Mouse (Mus musculus) small intestine, adult 2 months (tissue): Measurements from ENCODE around the gene Pafah1b1. TPM values are rescaled to one million over a fixed set of nuclear protein-coding genes. Genes with fewer than 3 reads are reported as not detected.

Source experiments
- H3K27ac ChIP-seq: fragments of 200-500 bp; 2 replicates; pipeline ENCODE4 v1.5.1; 2012; ENCODE audit warnings: low read depth, low read length, control low read depth, inconsistent platforms; ENCODE audit not compliant: insufficient read depth
- H3K27me3 ChIP-seq: fragments of 200-500 bp; 2 replicates; pipeline ENCODE4 v1.6.1; 2012; ENCODE audit warnings: mild to moderate bottlenecking, moderate library complexity, low read length, inconsistent platforms; ENCODE audit not compliant: control insufficient read depth, insufficient read depth
- H3K36me3 ChIP-seq: fragments of 200-500 bp; 2 replicates; pipeline ENCODE4 v1.6.1; 2012; ENCODE audit warnings: mild to moderate bottlenecking, low read length, control low read depth, inconsistent platforms; ENCODE audit not compliant: control insufficient read depth, insufficient read depth
- H3K4me1 ChIP-seq: fragments of 200-500 bp; 2 replicates; pipeline ENCODE4 v1.6.1; 2012; ENCODE audit warnings: low read length, inconsistent platforms, mixed read lengths; ENCODE audit not compliant: control insufficient read depth, insufficient read depth, insufficient read length
- H3K4me3 ChIP-seq: fragments of 200-500 bp; 2 replicates; pipeline ENCODE4 v1.5.1; 2012; ENCODE audit warnings: low read depth, mild to moderate bottlenecking, control low read depth, inconsistent platforms, low read length, moderate library complexity
- CTCF ChIP-seq: fragments of 200-500 bp; IDR thresholded peaks from 2 replicates; pipeline ENCODE4 v1.5.1; 2012; ENCODE audit warnings: low read depth, mild to moderate bottlenecking, control low read depth, inconsistent platforms, low read length, moderate library complexity, mixed read lengths; ENCODE audit not compliant: insufficient replicate concordance, insufficient read length; ENCODE audit errors: extremely low read depth
- POLR2A ChIP-seq: fragments of 200-500 bp; IDR thresholded peaks from 2 replicates; pipeline ENCODE4 v1.6.1; 2012; ENCODE audit warnings: low read depth, mild to moderate bottlenecking, control low read depth, inconsistent platforms, low read length, moderate library complexity
- WGBS: fragments of 180-500 bp; shearing (Covaris S2); methylation state at CpG from one replicate; pipeline ENCODE4 v1.1.7; 2018; 5-methylcytosine and 5-hydroxymethylcytosine counted together
- polyA plus RNA-seq: library from polyadenylated mRNA; depleted of rRNA; stranded (reverse); fragments of >200 nt; gene quantifications from 2 replicates; pipeline ENCODE4 v1.2.3, GENCODE M21; 2012

Gene Pafah1b1
- polyA plus RNA-seq, 1 experiment, result 9.6 TPM

DNA sequence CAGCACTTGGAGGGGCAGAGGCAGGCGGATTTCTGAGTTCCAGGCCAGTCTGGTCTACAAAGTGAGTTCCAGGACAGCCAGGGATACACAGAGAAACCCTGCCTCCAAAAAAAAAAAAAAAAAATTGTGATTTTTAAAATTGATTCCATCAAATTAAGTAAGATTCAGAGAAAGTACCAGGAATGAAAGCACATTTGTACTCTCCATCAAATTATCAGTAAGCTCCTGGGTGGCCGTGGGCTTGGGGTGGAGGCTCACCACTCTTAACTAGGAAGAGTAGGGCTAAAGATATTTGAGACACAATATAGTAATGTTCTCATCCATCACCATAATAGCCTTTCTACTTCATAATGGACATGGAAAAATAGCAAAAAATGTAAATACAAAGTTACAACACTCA lies 3.3 kb downstream of the Pafah1b1 start:
- Histone ChIP-seq H3K36me3 (no peaks in the 10 kb centered on the region), H3K27ac (no peak overlapping the region), H3K4me3 (no peak overlapping the region), H3K4me1 (peaks cover 4% of the 10 kb centered on the region; the same call in 1 of the 2 replicates), H3K27me3 (no peaks in the 10 kb centered on the region)
- WGBS, result 47% methylated on average over 2 of the region's 2 CpGs
- TF ChIP-seq POLR2A (no peak), CTCF (no peak)

DNA sequence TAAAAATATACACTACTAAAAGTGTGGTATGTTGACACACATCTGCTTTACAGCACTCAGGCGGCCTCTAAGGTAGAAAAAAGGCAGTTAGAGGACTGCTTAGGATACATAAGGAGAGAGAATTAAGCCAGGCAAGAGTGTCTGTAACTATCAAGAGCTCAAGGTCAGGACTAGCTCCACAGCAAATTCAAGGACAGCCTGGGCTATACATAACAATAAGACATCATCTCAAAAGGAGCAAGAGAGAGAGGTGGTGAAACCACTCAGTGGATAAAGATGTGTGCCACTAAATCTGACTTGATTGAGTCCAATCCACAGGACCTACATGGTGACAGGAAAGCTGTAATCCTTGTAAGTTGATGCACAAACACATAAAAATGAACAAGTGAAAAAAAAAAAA lies 3.8 kb downstream of the Pafah1b1 start:
- Histone ChIP-seq H3K27ac (no peak overlapping the region), H3K27me3 (no peaks in the 10 kb centered on the region), H3K4me1 (peaks cover 4% of the 10 kb centered on the region; the same call in 1 of the 2 replicates), H3K36me3 (no peaks in the 10 kb centered on the region), H3K4me3 (no peak overlapping the region)
- 33% methylated on average over 1 of the region's 1 CpGs for WGBS
- TF ChIP-seq CTCF, result no peak

DNA sequence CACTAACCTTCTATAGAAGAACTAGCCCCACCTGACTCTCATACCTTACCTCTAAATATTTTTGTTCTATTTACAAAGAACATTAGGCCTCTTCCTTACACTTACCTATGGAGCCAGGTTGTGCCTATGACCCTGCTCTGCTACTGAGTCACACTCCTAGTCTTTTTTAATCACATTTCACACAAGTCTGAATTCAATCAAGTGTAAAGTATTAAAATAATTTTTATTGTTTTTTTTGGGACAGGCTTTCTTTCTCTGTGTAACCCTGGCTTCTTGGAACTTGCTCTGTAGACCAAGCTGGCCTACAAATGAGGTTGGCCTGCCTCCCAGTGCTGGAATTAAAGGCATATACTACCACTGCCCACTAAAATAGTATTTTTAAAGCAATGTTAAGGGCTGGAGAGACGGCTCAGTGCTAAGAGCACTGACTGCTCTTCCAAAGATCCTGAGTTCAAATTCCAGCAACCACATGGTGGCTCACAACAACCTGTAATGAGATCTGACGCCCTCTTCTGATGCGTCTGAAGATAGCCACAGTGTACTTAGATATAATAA lies 8.4 kb downstream of the Pafah1b1 start:
- H3K36me3 ChIP-seq, result 0 out of 2 replicates have a peak, but pooled peaks cover 1% of the 10 kb centered on the region
- no peak overlapping the region for H3K4me3 ChIP-seq
- H3K4me1 ChIP-seq, result peaks cover 8% of the 10 kb centered on the region
- H3K27ac ChIP-seq, result no peak overlapping the region
- WGBS, result 35% methylated on average over 3 of the region's 3 CpGs
- no peaks in the 10 kb centered on the region for H3K27me3 ChIP-seq
- TF ChIP-seq POLR2A (no peak), CTCF (no peak)

DNA sequence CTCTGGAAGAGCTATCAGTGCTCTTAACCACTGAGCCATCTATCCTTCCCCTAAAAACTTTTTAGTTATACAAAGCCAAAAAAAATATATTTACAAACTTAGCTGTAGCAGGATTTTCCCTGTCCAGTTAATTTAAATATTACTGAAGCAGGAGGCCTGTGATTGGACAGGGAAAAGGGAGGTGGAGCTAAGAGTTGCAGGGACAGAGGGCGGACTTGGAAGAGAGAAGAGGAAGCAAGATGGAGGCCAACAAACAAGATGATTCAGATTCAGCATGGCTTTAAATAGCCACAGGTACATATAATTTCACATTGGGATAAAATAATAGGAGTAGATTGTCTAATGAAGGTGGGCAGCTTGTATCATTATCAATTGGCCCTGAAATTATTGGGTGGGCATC lies 13.8 kb downstream of the Pafah1b1 start:
- H3K27ac ChIP-seq, result no peak overlapping the region
- H3K4me3 ChIP-seq, result no peak overlapping the region
- no peaks in the 10 kb centered on the region for H3K27me3 ChIP-seq
- no peak for TF ChIP-seq CTCF
- H3K36me3 ChIP-seq, result 0 out of 2 replicates have a peak, but pooled peaks cover 2% of the 10 kb centered on the region
- WGBS, result 74% methylated on average over 1 of the region's 1 CpGs
- peaks cover 6% of the 10 kb centered on the region for H3K4me1 ChIP-seq

DNA sequence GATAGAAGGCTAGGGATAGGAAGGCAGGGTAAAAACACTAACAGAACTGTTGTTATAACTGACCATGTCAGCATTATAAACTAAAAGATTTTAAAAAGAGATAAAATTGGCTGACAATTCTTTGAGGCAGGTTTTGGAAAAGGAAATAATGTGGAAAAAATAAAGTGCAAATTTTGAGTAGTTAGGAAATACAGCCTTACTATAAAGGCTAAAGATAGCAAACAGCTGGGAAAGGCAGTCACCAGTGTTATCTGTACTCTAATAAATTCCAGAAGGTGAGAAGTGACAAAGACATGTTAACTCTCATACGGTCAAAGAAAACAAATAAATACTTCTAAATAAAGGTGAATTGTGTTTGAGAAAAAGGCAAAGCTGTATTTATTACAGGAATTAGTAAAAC lies 15.7 kb downstream of the Pafah1b1 start:
- H3K4me1 ChIP-seq, result peaks cover 6% of the 10 kb centered on the region
- H3K27ac ChIP-seq, result no peak overlapping the region
- no peaks in the 10 kb centered on the region for H3K27me3 ChIP-seq
- no peak overlapping the region for H3K4me3 ChIP-seq
- TF ChIP-seq CTCF (no peak), POLR2A (no peak)
- H3K36me3 ChIP-seq, result 0 out of 2 replicates have a peak, but pooled peaks cover 2% of the 10 kb centered on the region
- 39% methylated on average over 1 of the region's 1 CpGs for WGBS

DNA sequence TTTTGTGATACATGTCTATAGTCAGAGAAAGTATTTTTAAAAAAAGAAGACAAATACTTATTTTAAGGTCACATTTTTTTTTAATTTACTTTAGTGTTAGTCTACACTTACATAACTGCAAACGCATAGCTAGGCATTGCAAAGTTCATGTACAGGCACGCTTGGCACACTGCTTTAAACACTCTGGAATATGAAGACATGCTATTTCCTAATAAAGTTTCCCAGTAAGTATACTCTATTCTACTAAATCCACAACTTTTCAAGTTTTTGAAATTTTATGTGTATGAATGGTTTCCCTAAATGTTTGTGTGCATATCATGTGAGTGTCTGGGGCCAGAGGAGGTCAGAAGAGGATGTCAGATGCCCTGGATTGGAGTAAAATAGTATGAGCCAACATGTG lies 20.4 kb downstream of the Pafah1b1 start:
- TF ChIP-seq CTCF (no peak), POLR2A (no peak)
- 79% methylated on average over 2 of the region's 2 CpGs for WGBS
- Histone ChIP-seq H3K4me1 (no peaks in the 10 kb centered on the region), H3K4me3 (no peak overlapping the region), H3K36me3 (peaks cover 2% of the 10 kb centered on the region; the same call in 1 of the 2 replicates), H3K27ac (no peak overlapping the region), H3K27me3 (no peaks in the 10 kb centered on the region)

DNA sequence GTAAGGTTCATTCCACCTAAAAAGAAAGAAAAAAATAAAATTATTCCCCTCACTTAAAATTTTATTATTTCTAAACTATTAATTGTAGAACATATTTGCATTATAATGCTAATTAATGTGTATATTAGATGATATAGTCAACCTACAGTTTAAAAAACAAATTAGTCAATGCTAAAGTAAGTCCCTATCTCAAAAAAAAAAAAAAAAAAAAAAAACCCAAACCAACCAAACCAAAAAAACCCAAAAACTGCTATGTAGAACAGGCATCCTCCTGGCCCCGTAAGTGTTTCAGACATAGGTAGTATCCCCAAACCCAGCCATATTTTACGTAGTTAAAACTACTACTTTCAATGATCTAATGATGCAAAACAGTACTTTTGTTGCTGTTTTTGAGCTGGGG lies 25.0 kb downstream of the Pafah1b1 start:
- WGBS, result 96% methylated on average over 2 of the region's 2 CpGs
- Histone ChIP-seq H3K27ac (no peak overlapping the region), H3K4me1 (no peaks in the 10 kb centered on the region), H3K36me3 (peaks cover 28% of the 10 kb centered on the region), H3K27me3 (no peaks in the 10 kb centered on the region), H3K4me3 (no peak overlapping the region)
- TF ChIP-seq POLR2A (no peak), CTCF (no peak)
